Mouse (Mus musculus) limb, embryonic 14.5 days (tissue): ENCODE measurements at regions not wholly inside any gene's neighbourhood (a gene's known extent, or its start where the extent isn't known, plus 50 kb on each side); places are given as distances from the start of the nearest gene placed in this dataset.

ENCODE experiments used
- ATAC-seq: fragments of 200-750 bp; cut with Nextera tagmentation; 2 replicates; pipeline ENCODE4 v1.8.0; 2017; ENCODE audit warnings: low read depth, moderate number of reproducible peaks, moderate TSS enrichment; ENCODE audit not compliant: low FRiP score
- DNase-seq: peaks from one replicate; pipeline ENCODE4 v3.0.0-alpha.2; 2015; ENCODE audit warnings: low spot score
- H3K27ac ChIP-seq: fragments of 300-500 bp; sonication (generic); replicated peaks from 2 replicates; pipeline ENCODE4 v1.5.1; 2014; ENCODE audit warnings: low read depth, mild to moderate bottlenecking, low read length, moderate library complexity, mixed read lengths
- H3K27me3 ChIP-seq: fragments of 300-500 bp; sonication (generic); 2 replicates; pipeline ENCODE4 v1.6.1; 2014; ENCODE audit warnings: low read length, mixed read lengths; ENCODE audit not compliant: control insufficient read depth, insufficient read depth
- H3K36me3 ChIP-seq: fragments of 300-500 bp; sonication (generic); 2 replicates; pipeline ENCODE4 v1.6.1; 2014; ENCODE audit warnings: mild to moderate bottlenecking, low read length, moderate library complexity, mixed read lengths; ENCODE audit not compliant: control insufficient read depth, insufficient read depth
- H3K4me1 ChIP-seq: fragments of 300-500 bp; sonication (generic); 2 replicates; pipeline ENCODE4 v1.6.1; 2014; ENCODE audit warnings: antibody characterized with exemption, low read length, mixed read lengths; ENCODE audit not compliant: control insufficient read depth, insufficient read depth
- H3K4me2 ChIP-seq: fragments of 300-500 bp; sonication (generic); replicated peaks from 2 replicates; pipeline ENCODE4 v1.6.1; 2014; ENCODE audit warnings: low read depth, mild to moderate bottlenecking, low read length, moderate library complexity; ENCODE audit not compliant: severe bottlenecking
- H3K4me3 ChIP-seq: fragments of 300-500 bp; sonication (generic); replicated peaks from 2 replicates; pipeline ENCODE4 v1.5.1; 2014; ENCODE audit warnings: low read length
- H3K9ac ChIP-seq: fragments of 300-500 bp; sonication (generic); 2 replicates; pipeline ENCODE4 v1.6.1; 2014; ENCODE audit warnings: mild to moderate bottlenecking, low read depth, low read length, moderate library complexity; ENCODE audit not compliant: severe bottlenecking
- H3K9me3 ChIP-seq: fragments of 300-500 bp; sonication (generic); 2 replicates; pipeline ENCODE4 v1.6.1; 2016; ENCODE audit warnings: low read length; ENCODE audit not compliant: control insufficient read depth
- POLR2A ChIP-seq: fragments of 200-500 bp; IDR thresholded peaks from 2 replicates; pipeline ENCODE4 v1.8.0; 2012; ENCODE audit warnings: inconsistent platforms, mild to moderate bottlenecking, moderate library complexity, borderline replicate concordance; ENCODE audit not compliant: insufficient read depth, insufficient read length; ENCODE audit errors: extremely low read depth
- whole genome bisulfite sequencing: fragments of 180-500 bp; shearing (Covaris S2); extraction: QIAGEN DNeasy Blood & Tissue Kit; methylation state at CpG from one replicate; pipeline ENCODE4 v1.1.7; 2014; 5-methylcytosine and 5-hydroxymethylcytosine counted together

DNA sequence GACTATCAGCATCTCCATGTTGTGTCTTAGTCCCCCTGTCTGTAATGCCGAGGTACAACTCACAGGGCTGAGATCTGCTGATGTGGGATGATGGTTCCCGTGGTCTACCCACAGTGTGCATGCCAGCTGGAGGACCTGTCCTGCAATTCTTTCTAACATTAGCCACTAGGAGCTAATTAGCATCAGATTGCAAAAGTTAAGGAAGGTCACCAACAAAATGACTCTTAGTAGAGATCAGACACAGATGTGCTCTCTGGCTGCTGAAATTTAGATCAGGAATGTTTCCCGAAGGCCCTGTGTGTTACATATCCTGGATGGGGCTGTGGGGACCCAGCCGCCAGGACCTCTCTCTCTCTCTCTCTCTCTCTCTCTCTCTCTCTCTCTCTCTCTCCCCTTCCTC is 218.8 kb upstream of the 4931429L15Rik start:
- no peaks in the 10 kb centered on the region for H3K4me1 ChIP-seq
- no peak overlapping the region for H3K27ac ChIP-seq
- DNase-seq = no peak
- H3K36me3 ChIP-seq = no peaks in the 10 kb centered on the region
- no peak for TF ChIP-seq POLR2A
- no peak for ATAC-seq
- WGBS = 20% methylated on average over 4 of the region's 4 CpGs
- no peaks in the 10 kb centered on the region for H3K27me3 ChIP-seq
- H3K4me3 ChIP-seq = no peak overlapping the region
- H3K9me3 ChIP-seq = no peaks in the 10 kb centered on the region
- no peak overlapping the region for H3K4me2 ChIP-seq
- H3K9ac ChIP-seq = no peak overlapping the region

DNA sequence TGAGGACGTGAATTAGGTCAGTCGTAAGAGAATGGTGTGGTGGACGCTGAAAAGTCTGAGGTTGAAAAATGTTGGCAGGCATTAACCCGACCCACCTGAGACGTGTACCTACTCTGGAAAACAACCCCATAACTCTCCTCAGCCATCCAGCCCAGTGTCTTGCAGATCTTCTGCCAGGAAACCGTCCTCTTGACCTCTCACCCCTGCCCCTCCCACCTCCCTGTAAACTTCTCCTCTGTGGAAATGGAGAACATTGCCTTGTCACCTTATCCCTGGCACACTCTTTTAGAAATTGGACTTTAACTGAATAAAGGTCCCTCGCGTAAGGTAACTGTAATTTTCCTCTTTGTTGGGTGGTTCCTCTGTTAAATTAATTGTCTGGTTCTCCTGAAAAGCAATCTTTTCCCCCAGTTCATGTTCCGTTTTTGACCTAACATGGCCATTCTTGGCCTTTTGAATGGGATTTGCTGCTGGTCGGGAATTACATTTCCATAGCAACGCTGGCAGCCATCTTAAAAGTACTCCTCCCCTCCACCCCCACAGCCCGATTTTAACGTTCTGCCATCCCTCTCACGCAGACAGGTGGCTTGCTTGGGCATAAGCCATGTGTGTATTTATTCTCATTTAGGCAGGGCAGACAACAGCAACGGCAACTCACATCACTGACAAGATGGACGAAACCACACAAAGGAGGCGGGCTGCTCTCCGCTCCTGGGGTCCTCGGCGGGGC is 196.8 kb upstream of the 4931429L15Rik start:
- H3K27ac ChIP-seq = no peak overlapping the region
- H3K4me2 ChIP-seq = no peak overlapping the region
- no peak overlapping the region for H3K9ac ChIP-seq
- WGBS = 82% methylated on average over 20 of the region's 20 CpGs
- H3K9me3 ChIP-seq = no peaks in the 10 kb centered on the region
- ATAC-seq = no peak
- H3K36me3 ChIP-seq = no peaks in the 10 kb centered on the region
- no peaks in the 10 kb centered on the region for H3K4me1 ChIP-seq
- no peak for DNase-seq
- H3K4me3 ChIP-seq = no peak overlapping the region
- H3K27me3 ChIP-seq = no peaks in the 10 kb centered on the region
- TF ChIP-seq POLR2A = no peak

DNA sequence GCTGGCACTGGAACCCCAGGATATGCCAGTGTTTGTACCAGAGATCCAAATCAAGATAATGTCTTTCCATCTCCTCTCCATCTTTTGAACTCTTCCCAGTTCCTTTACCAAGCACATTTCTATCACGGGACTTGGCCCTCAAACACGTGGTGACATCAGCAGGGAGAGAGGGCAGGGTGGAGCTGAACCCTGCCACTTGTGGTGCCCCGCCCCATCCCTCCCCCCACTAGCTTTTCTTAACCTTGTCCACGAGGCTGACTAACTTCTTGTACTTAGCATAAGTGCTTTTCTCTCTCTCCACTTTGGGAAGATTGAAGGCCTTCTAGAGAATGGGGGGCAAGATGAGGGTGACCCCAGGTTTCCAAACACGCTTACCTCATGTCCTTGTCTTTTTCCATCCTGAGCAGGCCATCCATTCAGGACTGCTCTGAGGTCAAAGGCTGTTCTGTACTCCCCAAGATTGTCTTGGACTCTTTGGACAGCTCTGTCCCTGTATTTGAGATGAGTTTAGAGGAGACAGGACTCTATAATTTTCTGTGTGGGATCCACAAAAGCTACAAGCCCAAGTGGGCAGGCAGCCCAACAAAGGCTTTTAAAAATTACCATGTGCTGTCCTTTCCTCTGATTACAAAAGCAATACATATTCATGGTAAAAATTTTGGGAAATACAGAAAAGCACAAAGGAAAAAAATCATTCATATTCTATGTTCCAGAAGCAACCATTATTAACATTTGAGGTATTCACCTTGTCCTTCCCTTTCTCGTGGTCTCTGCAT is 192.7 kb upstream of the 4931429L15Rik start:
- 65% methylated on average over 6 of the region's 6 CpGs for WGBS
- H3K36me3 ChIP-seq = no peaks in the 10 kb centered on the region
- H3K9me3 ChIP-seq = no peaks in the 10 kb centered on the region
- no peak overlapping the region for H3K9ac ChIP-seq
- H3K27me3 ChIP-seq = no peaks in the 10 kb centered on the region
- ATAC-seq (no peak), DNase-seq (no peak)
- no peak overlapping the region for H3K4me3 ChIP-seq
- TF ChIP-seq POLR2A = no peak
- H3K4me2 ChIP-seq = no peak overlapping the region
- no peaks in the 10 kb centered on the region for H3K4me1 ChIP-seq
- no peak overlapping the region for H3K27ac ChIP-seq

DNA sequence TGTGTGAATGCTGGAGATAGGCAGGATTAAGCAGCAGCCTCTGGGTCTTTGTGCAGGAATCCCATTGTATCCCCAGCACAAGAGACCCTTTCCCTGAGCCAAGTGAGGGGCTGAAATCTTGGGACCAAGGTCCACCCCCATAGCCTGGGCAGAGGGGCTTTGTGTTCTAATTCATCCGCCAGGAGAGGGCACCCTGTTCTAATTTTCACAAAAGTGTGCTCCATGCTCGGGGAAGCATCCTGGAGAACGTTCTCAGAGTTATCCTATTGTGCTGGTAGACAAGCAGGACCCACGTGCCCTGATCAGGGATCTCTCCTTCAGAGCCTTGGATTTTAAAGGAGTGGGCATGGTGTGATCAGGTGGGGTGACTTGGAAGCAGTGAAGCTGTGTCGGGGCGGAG is 191.5 kb upstream of the 4931429L15Rik start:
- Histone ChIP-seq H3K27ac (no peak overlapping the region), H3K9ac (no peak overlapping the region)
- DNase-seq = no peak

DNA sequence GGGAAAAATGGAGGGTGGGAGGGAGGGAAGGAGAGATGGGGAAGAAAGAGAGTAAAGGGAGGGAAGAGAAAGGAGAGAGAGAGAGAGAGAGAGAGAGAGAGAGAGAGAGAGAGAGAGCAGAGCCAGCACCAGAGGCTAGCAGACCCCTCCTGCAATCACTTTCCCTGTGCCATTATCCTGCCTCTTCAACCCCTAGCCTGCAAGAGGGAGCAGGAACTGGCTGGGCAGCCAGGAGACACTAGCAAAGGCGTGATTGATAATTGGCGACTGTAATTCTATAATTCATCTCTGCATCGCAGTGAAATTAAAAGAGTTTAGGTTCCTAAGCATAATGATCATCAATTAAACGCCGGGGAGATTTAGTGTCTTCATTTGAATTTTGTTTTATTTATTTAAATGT is 190.1 kb upstream of the 4931429L15Rik start:
- Histone ChIP-seq H3K36me3 (no peaks in the 10 kb centered on the region), H3K9ac (no peak overlapping the region), H3K9me3 (no peaks in the 10 kb centered on the region), H3K27me3 (no peaks in the 10 kb centered on the region), H3K4me2 (no peak overlapping the region), H3K27ac (no peak overlapping the region), H3K4me1 (no peaks in the 10 kb centered on the region), H3K4me3 (no peak overlapping the region)
- WGBS = 62% methylated on average over 5 of the region's 5 CpGs
- DNase-seq (no peak), ATAC-seq (no peak)
- no peak for TF ChIP-seq POLR2A

More for the DNA sequence above, 191.5 kb upstream of the 4931429L15Rik start:
- no peaks in the 10 kb centered on the region for H3K9me3 ChIP-seq
- ATAC-seq = no peak
- no peak for TF ChIP-seq POLR2A
- WGBS = 55% methylated on average over 6 of the region's 6 CpGs
- H3K4me3 ChIP-seq = no peak overlapping the region
- H3K4me1 ChIP-seq = no peaks in the 10 kb centered on the region
- H3K36me3 ChIP-seq = no peaks in the 10 kb centered on the region
- no peak overlapping the region for H3K4me2 ChIP-seq
- H3K27me3 ChIP-seq = no peaks in the 10 kb centered on the region
